Mouse (Mus musculus): ENCODE results near the gene Gpsm2.

DNA sequence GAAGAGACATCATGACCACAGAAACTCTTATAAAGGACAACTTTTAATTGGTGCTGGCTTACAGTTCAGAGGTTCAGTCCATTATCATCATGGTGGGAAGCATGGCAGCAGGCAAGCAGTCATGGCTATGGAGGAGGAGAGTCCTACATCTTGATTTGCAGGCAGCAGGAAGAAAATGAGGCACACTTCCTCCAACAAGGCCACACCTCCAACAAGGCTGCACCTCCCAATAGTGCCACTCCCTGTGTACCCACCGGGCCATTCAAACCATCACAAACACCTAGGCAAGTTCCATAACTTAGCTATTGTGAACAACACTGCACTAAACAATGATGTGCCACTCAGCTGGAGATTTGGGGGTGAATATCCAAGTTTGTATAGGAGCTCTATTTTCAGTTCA is 32.4 kb upstream of the Gpsm2 start:
- TF ChIP-seq POLR2A (IDR thresholded peaks at IDR 0.05; ENCODE audit: low read depth, low read length) (no peak), CTCF (conservative IDR thresholded peaks at IDR 0.05; ENCODE audit: insufficient read depth, insufficient read length, low read depth, low read length) (no peak)
